In the genomic region with DNA sequence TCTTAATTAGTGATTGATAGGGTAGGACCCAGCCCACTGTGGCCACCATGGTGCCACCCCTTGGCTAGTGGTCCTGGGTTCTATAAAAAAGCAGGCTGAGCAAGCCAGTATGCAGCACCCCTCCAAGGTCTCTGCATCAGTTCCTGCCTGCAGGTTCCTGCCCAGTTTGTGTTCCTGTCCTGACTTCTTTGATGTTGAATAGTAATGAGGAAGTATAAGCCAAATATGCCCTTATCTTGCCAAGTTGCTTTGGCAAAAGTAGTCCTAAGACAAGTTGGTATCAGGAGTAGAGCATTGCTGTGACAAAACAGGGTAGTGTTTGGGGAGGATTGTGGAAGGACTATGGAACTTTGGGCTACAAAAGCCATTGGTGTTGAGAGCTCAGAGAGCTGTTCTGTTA, we compare ENCODE assay signal across 32 mouse cellular contexts.
"Had no signal": no experiment of that assay in that cellular context is flagged by ENCODE, and none has a peak within 500 bp of the region (broad histone marks: within the 10 kb centered on the region; RNA-seq: fewer than 3 reads in every experiment).

No protein-coding gene starts in this region.

- H3K4me3 ChIP-seq: limb, embryonic 10.5 days; limb, embryonic 12.5 days; limb, embryonic 13.5 days; limb, embryonic 15.5 days; liver, embryonic 12.5 days; liver, embryonic 13.5 days; liver, embryonic 15.5 days; lung, embryonic 15.5 days; megakaryocyte, embryonic 14.5 days; midbrain, embryonic 10.5 days; midbrain, embryonic 12.5 days; midbrain, embryonic 13.5 days; midbrain, embryonic 15.5 days; myocyte; neural tube, embryonic 12.5 days; neural tube, embryonic 13.5 days had no signal

- H3K9ac ChIP-seq: limb, embryonic 12.5 days; limb, embryonic 13.5 days; limb, embryonic 15.5 days; liver, embryonic 12.5 days; liver, embryonic 13.5 days; liver, embryonic 14.5 days; liver, embryonic 15.5 days; liver, postnatal 0 days; lung, embryonic 14.5 days; lung, embryonic 15.5 days; midbrain, embryonic 12.5 days; midbrain, embryonic 13.5 days; midbrain, embryonic 15.5 days; neural tube, embryonic 12.5 days; neural tube, embryonic 13.5 days had no signal

- H3K4me1 ChIP-seq: limb, embryonic 12.5 days; limb, embryonic 15.5 days; midbrain, embryonic 12.5 days; midbrain, embryonic 15.5 days; neural tube, embryonic 12.5 days; neural tube, embryonic 13.5 days had no signal

- H3K27ac ChIP-seq: limb, embryonic 10.5 days; limb, embryonic 12.5 days; limb, embryonic 13.5 days; limb, embryonic 15.5 days; liver, embryonic 12.5 days; liver, embryonic 13.5 days; liver, embryonic 14.5 days; liver, embryonic 15.5 days; lung, embryonic 15.5 days; macrophage; midbrain, embryonic 12.5 days; midbrain, embryonic 13.5 days; midbrain, embryonic 15.5 days; neural tube, embryonic 12.5 days; neural tube, embryonic 13.5 days had no signal

- DNase-seq: left cerebral cortex, postnatal 4 days; liver; liver, embryonic 13.5 days; liver, postnatal 0 days; lung, adult 18-20 months; lung, adult 2 months; lung, embryonic 14.5 days; lung, postnatal 10 days; lung, postnatal 14 days; lung, postnatal 36 days; lung, postnatal 4 days; midbrain, embryonic 14.5 days had no signal

- H3K27me3 ChIP-seq: limb, embryonic 12.5 days; limb, embryonic 13.5 days; limb, embryonic 15.5 days; liver, embryonic 12.5 days; liver, embryonic 13.5 days; liver, embryonic 15.5 days; lung, embryonic 15.5 days; megakaryocyte, embryonic 14.5 days; midbrain, embryonic 12.5 days; midbrain, embryonic 13.5 days; midbrain, embryonic 15.5 days; neural tube, embryonic 12.5 days; neural tube, embryonic 13.5 days had no signal

- H3K36me3 ChIP-seq: limb, embryonic 10.5 days; limb, embryonic 12.5 days; limb, embryonic 13.5 days; limb, embryonic 15.5 days; liver, embryonic 12.5 days; liver, embryonic 13.5 days; liver, embryonic 15.5 days; lung, embryonic 15.5 days; midbrain, embryonic 10.5 days; midbrain, embryonic 12.5 days; midbrain, embryonic 13.5 days; midbrain, embryonic 15.5 days; neural tube, embryonic 12.5 days; neural tube, embryonic 13.5 days had no signal

- H3K4me2 ChIP-seq: limb, embryonic 12.5 days; limb, embryonic 13.5 days; limb, embryonic 15.5 days; liver, embryonic 11.5 days; liver, embryonic 12.5 days; liver, embryonic 13.5 days; liver, embryonic 15.5 days; lung, embryonic 14.5 days; lung, embryonic 15.5 days; midbrain, embryonic 12.5 days; midbrain, embryonic 13.5 days; midbrain, embryonic 15.5 days; neural tube, embryonic 12.5 days; neural tube, embryonic 13.5 days had no signal

- H3K9me3 ChIP-seq: limb, embryonic 10.5 days; limb, embryonic 12.5 days; limb, embryonic 13.5 days; limb, embryonic 15.5 days; liver, embryonic 12.5 days; liver, embryonic 13.5 days; liver, embryonic 15.5 days; lung, embryonic 15.5 days; midbrain, embryonic 12.5 days; midbrain, embryonic 13.5 days; midbrain, embryonic 15.5 days; neural tube, embryonic 12.5 days; neural tube, embryonic 13.5 days had no signal

- ATAC-seq: liver, embryonic 12.5 days; liver, postnatal 0 days; lung, postnatal 0 days; midbrain, embryonic 13.5 days; midbrain, embryonic 15.5 days; midbrain, embryonic 16.5 days had no signal
